Mouse (Mus musculus): Measurements from ENCODE around the gene Clcn1. TPM values are rescaled to one million over a fixed set of nuclear protein-coding genes. Genes with fewer than 3 reads are reported as not detected.

Clcn1 gene
- total RNA-seq, 2 experiments from 2014 or later: not detected

GRCm38 (mm10) chr6:42295549-42296094 is 9.1 kb downstream of the Clcn1 start:
- no peak for ATAC-seq (replicated peaks; ENCODE audit: low FRiP score, low TSS enrichment, poor library complexity, severe bottlenecking)

DNA sequence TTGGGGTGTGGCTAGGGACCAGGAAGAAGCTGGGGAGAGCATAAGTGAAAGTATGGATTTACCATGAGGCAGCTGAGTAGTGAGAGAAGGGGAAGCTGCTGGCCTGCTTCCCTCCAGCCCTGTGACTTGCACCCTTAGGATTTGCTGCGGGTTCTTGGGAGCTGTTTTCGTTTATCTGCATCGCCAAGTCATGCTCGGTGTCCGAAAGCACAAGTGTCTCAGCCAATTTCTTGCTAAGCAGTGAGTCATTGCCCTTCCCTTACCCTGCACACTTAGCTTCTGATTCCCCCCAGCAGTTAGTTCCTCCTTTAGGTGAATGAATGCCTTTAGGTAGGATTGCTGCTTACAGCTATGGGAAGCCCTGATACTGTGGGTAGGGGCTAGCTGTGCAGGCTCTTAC is 12.9 kb downstream of the Clcn1 start:
- ATAC-seq (replicated peaks; ENCODE audit: low FRiP score, low TSS enrichment, poor library complexity, severe bottlenecking): 0 out of 2 replicates have a peak, but pooled peaks have one; percentile 26

GRCm38 (mm10) chr6:42309816-42310378 is 23.4 kb downstream of the Clcn1 start:
- ATAC-seq (replicated peaks; ENCODE audit: low FRiP score, low TSS enrichment, poor library complexity, severe bottlenecking): peak; percentile 62; the same call in 1 of the 2 replicates

- no peak for ATAC-seq (replicated peaks; ENCODE audit: low FRiP score, low TSS enrichment, poor library complexity, severe bottlenecking)
Observed at GRCm38 (mm10) chr6:42310427-42311053, 24.1 kb downstream of the Clcn1 start.

GRCm38 (mm10) chr6:42318293-42318692 is 31.8 kb downstream of the Clcn1 start:
- ATAC-seq (replicated peaks; ENCODE audit: low FRiP score, low TSS enrichment, poor library complexity, severe bottlenecking): no peak

- ATAC-seq (replicated peaks; ENCODE audit: low FRiP score, low TSS enrichment, poor library complexity, severe bottlenecking): no peak
Observed at GRCm38 (mm10) chr6:42323371-42324066, 37.0 kb downstream of the Clcn1 start.

DNA sequence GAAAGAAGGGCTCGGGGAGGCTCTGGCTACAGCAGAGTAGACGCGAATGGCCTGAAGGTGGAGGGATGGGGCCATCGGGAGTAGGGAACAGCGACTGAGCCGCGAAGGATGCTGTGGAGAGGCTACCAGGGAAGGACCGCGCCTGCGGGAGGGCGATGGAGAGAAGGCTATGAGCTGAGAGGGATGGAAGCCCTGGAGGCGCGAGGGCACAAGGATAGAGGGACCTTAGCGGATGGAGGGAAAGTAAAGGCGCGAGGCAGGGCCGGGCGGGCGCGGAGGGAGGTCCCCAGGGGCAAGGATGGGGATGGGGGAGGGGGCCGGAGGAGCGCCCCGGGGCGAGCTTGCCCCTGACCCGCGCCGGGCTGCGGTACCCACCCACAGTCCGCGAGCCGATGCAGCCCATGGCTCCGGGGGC is 37.6 kb downstream of the Clcn1 start:
- no peak for ATAC-seq (replicated peaks; ENCODE audit: low FRiP score, low TSS enrichment, poor library complexity, severe bottlenecking)

GRCm38 (mm10) chr6:42324482-42325267 is 38.2 kb downstream of the Clcn1 start, which contains the start of gene Fam131b:
Gene Fam131b (minus strand): TSS chr6:42324643.
- no peak for ATAC-seq (replicated peaks; ENCODE audit: low FRiP score, low TSS enrichment, poor library complexity, severe bottlenecking)

GRCm38 (mm10) chr6:42325268-42325609 is 38.8 kb downstream of the Clcn1 start:
- ATAC-seq (replicated peaks; ENCODE audit: low FRiP score, low TSS enrichment, poor library complexity, severe bottlenecking): peak; percentile 63

- peak; percentile 66; the same call in 1 of the 2 replicates for ATAC-seq (replicated peaks; ENCODE audit: low FRiP score, low TSS enrichment, poor library complexity, severe bottlenecking)
Observed at GRCm38 (mm10) chr6:42326509-42326908, 40.0 kb downstream of the Clcn1 start.

DNA sequence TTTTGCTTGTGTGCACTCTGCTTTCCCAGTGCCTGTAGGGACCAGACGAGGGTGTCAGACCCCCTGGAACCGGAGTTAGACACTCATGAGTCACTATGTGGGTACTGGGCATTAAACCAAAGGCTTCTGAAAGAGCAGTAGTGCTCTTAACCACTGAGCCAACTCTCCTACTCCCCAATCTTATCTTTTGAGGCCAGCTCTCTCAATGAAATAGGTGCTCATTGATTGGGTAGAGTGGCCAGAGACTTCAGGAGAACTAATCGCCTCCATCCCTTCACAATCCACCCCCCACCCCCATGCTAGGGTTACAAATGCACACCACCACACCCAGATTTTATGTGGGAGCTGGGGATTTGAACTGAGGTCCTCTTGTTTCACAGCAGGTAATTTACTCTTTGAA is 42.3 kb downstream of the Clcn1 start:
- peak; percentile 75 for ATAC-seq (replicated peaks; ENCODE audit: low FRiP score, low TSS enrichment, poor library complexity, severe bottlenecking)

DNA sequence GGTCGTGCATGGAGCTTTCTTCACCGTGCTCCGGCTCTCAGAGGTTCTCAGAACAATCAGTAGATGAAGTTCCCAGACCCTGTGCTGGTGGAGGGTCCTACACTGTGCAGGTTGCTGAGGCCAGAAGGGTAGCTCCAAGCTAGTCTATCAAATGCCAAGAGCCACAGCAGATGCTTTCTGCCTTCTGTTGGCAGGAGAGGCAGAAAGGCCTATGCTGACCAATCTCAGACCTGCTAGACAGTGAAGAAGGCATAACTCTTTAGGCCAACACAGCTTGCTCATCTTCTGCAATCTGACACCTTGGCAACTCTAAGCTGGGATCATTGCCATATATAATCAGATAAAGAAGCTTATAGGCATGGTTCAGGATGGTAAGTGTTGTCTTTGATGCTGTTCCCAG is 43.7 kb downstream of the Clcn1 start:
- no peak for ATAC-seq (replicated peaks; ENCODE audit: low FRiP score, low TSS enrichment, poor library complexity, severe bottlenecking)

DNA sequence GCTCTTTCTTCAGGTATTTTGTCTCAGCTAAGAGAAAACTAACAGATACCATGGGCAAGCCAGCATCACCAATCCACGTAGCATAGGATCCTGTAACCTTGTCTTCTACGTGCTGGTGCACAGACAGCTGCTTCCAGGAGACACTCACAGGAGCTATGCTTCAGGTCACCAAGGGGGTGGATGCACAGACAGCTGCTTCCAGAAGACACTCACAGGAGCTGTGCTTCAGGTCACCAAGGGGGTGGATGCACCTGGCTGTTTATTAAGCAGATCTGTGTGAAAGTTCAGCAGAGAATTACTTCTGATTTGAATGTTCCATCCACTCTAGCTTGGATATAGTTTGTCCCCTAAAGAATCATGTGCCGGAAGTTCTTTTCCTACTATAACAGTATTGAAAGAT is 44.5 kb downstream of the Clcn1 start:
- no peak for ATAC-seq (replicated peaks; ENCODE audit: low FRiP score, low TSS enrichment, poor library complexity, severe bottlenecking)

DNA sequence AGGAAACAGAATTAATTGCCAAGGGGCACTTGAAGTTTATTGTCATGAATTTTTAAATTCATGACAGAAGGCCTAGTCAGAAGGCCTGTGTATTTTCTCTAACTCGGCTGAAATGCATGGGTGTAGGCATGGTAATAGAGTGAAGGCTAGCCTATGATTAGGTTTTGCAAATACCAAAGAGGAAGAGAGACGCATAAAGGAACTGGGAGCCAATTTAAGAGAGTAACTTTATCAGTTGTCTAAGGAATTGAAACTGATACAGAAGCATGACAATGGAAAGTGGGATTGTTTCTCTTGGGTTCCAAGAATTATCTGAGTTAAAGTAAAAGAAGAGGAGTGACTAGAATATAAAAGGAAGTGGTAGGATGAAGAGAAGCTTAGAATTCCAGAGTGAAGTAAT is 52.7 kb downstream of the Clcn1 start:
- no peak for ATAC-seq (replicated peaks; ENCODE audit: low FRiP score, low TSS enrichment, poor library complexity, severe bottlenecking)

DNA sequence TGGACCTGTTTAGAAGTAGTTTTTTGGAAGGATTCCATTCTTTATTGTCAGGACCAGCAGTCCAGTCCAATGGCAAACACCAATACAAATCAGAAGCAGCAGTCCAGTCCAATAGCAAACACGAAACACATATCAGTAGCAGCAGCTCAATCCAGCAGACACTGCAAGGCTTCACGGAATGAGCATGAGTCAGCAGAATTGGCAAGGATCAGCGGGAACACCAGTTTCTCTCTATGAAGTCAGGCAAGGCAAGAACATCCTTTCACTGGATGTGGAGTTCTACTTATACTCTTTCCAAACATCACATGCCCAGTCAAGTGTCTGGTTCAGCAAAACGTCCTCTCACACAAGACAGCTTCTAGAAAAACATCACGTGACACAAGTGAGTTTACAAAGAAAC is 53.5 kb downstream of the Clcn1 start:
- ATAC-seq (replicated peaks; ENCODE audit: low FRiP score, low TSS enrichment, poor library complexity, severe bottlenecking): no peak

DNA sequence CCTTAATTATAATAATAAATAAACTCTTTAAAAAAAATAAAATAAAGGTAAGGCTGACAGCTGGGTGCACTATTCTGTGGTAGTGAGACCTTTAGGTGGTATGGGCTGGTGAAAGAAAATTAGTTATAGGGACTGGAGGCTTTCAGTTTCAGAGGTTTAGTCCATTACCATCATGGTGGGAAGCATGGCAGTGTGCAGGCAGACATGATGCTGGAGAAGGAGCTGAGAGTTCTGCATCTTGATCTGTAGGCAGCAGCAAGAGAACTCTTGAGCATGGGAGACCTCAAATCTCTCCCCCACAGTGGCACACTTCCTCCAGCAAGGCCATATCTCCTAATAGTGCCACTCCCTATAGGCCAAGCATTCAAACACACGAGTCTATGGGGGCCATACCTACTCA is 55.7 kb downstream of the Clcn1 start:
- no peak for ATAC-seq (replicated peaks; ENCODE audit: low FRiP score, low TSS enrichment, poor library complexity, severe bottlenecking)

DNA sequence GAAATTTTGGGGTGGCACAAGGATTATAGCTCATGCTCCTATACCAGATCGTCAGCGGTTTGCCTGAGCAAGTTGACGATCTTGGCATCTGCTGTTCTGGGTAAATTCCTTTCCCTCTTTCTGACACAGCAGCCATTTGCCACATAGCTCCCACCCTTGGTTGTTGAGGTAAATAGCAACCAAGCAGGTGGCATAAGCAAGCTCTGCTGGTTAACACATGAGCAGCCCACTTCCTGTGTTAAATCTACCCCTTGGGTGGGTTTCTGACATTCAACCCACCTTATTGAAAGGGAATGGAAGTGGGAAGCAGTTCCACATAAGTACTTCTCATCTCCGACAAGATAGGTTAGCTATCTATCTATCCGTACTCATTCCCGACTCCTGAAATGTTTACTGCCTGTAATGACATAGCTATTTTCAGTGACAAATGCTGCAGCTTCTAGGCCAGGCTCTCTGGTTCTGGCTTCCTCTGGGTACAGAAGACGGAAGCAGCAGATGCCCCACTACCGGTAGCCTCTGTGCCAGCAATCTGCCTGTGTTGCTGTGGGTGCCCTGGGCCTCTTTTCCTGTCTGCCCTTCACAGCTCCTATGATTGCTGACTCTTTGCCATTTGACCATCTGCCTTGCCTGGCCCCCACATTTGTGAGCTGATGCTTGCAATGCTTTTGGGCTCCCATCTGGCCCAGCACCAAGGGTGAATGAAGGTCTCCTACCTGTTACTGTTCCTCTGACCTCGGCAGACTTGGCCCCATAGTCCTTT is 57.1 kb downstream of the Clcn1 start:
- ATAC-seq (replicated peaks; ENCODE audit: low FRiP score, low TSS enrichment, poor library complexity, severe bottlenecking): 0 out of 2 replicates have a peak, but pooled peaks have one; percentile 34

- no peak for ATAC-seq (replicated peaks; ENCODE audit: low FRiP score, low TSS enrichment, poor library complexity, severe bottlenecking)
Observed at GRCm38 (mm10) chr6:42344255-42344654, 57.8 kb downstream of the Clcn1 start.

All from megakaryocyte-erythroid progenitor cell, adult 5-6 weeks (primary cell).